Mouse (Mus musculus) retina, postnatal 7 days (tissue): ENCODE results near the gene Pigf.

ENCODE experiments used
- DNase-seq: peaks from one replicate; pipeline ENCODE4 v3.0.0-alpha.2; 2012; ENCODE audit warnings: low read depth, low spot score

Gene Pigf

GRCm38 (mm10) chr17:86967536-86968525 is 57.4 kb downstream of the Pigf start:
- DNase-seq: no peak

GRCm38 (mm10) chr17:86967048-86967447 is 58.2 kb downstream of the Pigf start:
- DNase-seq: no peak

- DNase-seq: no peak
These were observed 59.2 kb downstream of the Pigf start for GRCm38 (mm10) chr17:86966040-86966439.

- DNase-seq: no peak
These were observed 60.1 kb downstream of the Pigf start for GRCm38 (mm10) chr17:86965121-86965520.

GRCm38 (mm10) chr17:86964502-86964901 is 60.7 kb downstream of the Pigf start:
- DNase-seq: peak; percentile 33

GRCm38 (mm10) chr17:86964041-86964440 is 61.2 kb downstream of the Pigf start:
- DNase-seq: no peak

GRCm38 (mm10) chr17:86963586-86963902 is 61.7 kb downstream of the Pigf start:
- no peak for DNase-seq

GRCm38 (mm10) chr17:86962894-86963585 is 62.2 kb downstream of the Pigf start, which contains the start of gene Rhoq:
TSS of gene Rhoq (plus strand) at chr17:86963082.
- DNase-seq: peak; percentile 87

- DNase-seq: peak; percentile 63
These were observed 62.8 kb downstream of the Pigf start for GRCm38 (mm10) chr17:86962297-86962893.

- no peak for DNase-seq
These were observed 63.8 kb downstream of the Pigf start for GRCm38 (mm10) chr17:86961301-86961841.

GRCm38 (mm10) chr17:86957968-86958367 is 67.2 kb downstream of the Pigf start:
- no peak for DNase-seq

GRCm38 (mm10) chr17:86957239-86957638 is 68.0 kb downstream of the Pigf start:
- no peak for DNase-seq

- no peak for DNase-seq
These were observed 76.4 kb downstream of the Pigf start for GRCm38 (mm10) chr17:86948801-86949200.

GRCm38 (mm10) chr17:86947840-86948796 is 77.1 kb downstream of the Pigf start, which contains the start of gene Atp6v1e2:
TSS of gene Atp6v1e2 (minus strand) at chr17:86947897.
- DNase-seq: peak; percentile 24
